Mouse (Mus musculus) midbrain, embryonic 16.5 days (tissue): ENCODE data around the gene Ctsh. TPM values are rescaled to one million over a fixed set of nuclear protein-coding genes. Genes with fewer than 3 reads are reported as not detected.
A peak's percentile ranks its signal among the peaks of the same experiment; 100 is the strongest.

Source experiments
- ATAC-seq: fragments of 200-750 bp; cut with Nextera tagmentation; 2 replicates; pipeline ENCODE4 v1.8.0; 2017; ENCODE audit warnings: moderate TSS enrichment
- H3K27ac ChIP-seq: fragments of 300-500 bp; sonication (generic); 2 replicates; pipeline ENCODE4 v1.5.1; 2014; ENCODE audit warnings: mild to moderate bottlenecking, low read length, mixed read lengths
- H3K27me3 ChIP-seq: fragments of 300-500 bp; sonication (generic); 2 replicates; pipeline ENCODE4 v1.6.1; 2014; ENCODE audit warnings: low read depth, low read length, mixed read lengths; ENCODE audit not compliant: control insufficient read depth, insufficient read depth
- H3K36me3 ChIP-seq: fragments of 300-500 bp; sonication (generic); 2 replicates; pipeline ENCODE4 v1.6.1; 2014; ENCODE audit warnings: mild to moderate bottlenecking, low read length, moderate library complexity, mixed read lengths; ENCODE audit not compliant: control insufficient read depth, insufficient read depth
- H3K4me1 ChIP-seq: fragments of 300-500 bp; sonication (generic); 2 replicates; pipeline ENCODE4 v1.6.1; 2014; ENCODE audit warnings: mild to moderate bottlenecking, low read length, mixed read lengths; ENCODE audit not compliant: control insufficient read depth, insufficient read depth
- H3K4me2 ChIP-seq: fragments of 300-500 bp; sonication (generic); 2 replicates; pipeline ENCODE4 v1.6.1; 2014; ENCODE audit warnings: mild to moderate bottlenecking, low read length, mixed read lengths
- H3K4me3 ChIP-seq: fragments of 300-500 bp; sonication (generic); 2 replicates; pipeline ENCODE4 v1.5.1; 2014; ENCODE audit warnings: low read depth, mild to moderate bottlenecking, low read length, moderate library complexity, mixed read lengths
- H3K9ac ChIP-seq: fragments of 300-500 bp; sonication (generic); 2 replicates; pipeline ENCODE4 v1.6.1; 2014; ENCODE audit warnings: low read depth, low read length, mixed read lengths
- H3K9me3 ChIP-seq: fragments of 300-500 bp; sonication (generic); replicated peaks from 2 replicates; pipeline ENCODE4 v1.6.1; 2014; ENCODE audit warnings: mild to moderate bottlenecking, low read length, mixed read lengths; ENCODE audit not compliant: control insufficient read depth, poor library complexity, severe bottlenecking
- WGBS: fragments of 180-500 bp; shearing (Covaris S2); extraction: QIAGEN DNeasy Blood & Tissue Kit; methylation state at CpG from one replicate; pipeline ENCODE4 v1.1.7; 2014; 5-methylcytosine and 5-hydroxymethylcytosine counted together
- polyA plus RNA-seq: library from polyadenylated mRNA; unstranded; fragments of >200 nt; fragmentation: Nextera tagmentation; extraction: Ambion mirVana; gene quantifications from 2 replicates; pipeline ENCODE4 v1.2.1, GENCODE M21; 2015

Ctsh gene
- polyA plus RNA-seq, 1 experiment from 2014 or later: 25.2 TPM

- Histone ChIP-seq H3K9me3 (no peaks in the 10 kb centered on the region), H3K36me3 (no peaks in the 10 kb centered on the region), H3K4me2 (peak overlapping the region; percentile 91), H3K27ac (peak overlapping the region; percentile 100), H3K4me1 (peaks cover 30% of the 10 kb centered on the region), H3K27me3 (no peaks in the 10 kb centered on the region), H3K9ac (peak overlapping the region; percentile 94), H3K4me3 (peak overlapping the region; percentile 91)
- ATAC-seq: no peak
- 1% methylated on average over 13 of the region's 13 CpGs for WGBS
Observed at GRCm38 (mm10) chr9:90113151-90113550, 59.2 kb downstream of the Ctsh start.

GRCm38 (mm10) chr9:90113651-90114566 is 60.0 kb downstream of the Ctsh start:
- Histone ChIP-seq H3K36me3 (no peaks in the 10 kb centered on the region), H3K27me3 (no peaks in the 10 kb centered on the region), H3K9ac (peak overlapping the region; percentile 94), H3K27ac (peak overlapping the region; percentile 100), H3K4me1 (peaks cover 30% of the 10 kb centered on the region), H3K4me2 (peak overlapping the region; percentile 91), H3K4me3 (peak overlapping the region; percentile 91), H3K9me3 (no peaks in the 10 kb centered on the region)
- WGBS: under 1% methylated on average over 82 of the region's 82 CpGs
- ATAC-seq: peak; percentile 74

- peak; percentile 99 for ATAC-seq
- Histone ChIP-seq H3K4me2 (peak within 1 kb of the TSS; percentile 91), H3K9ac (peak within 1 kb of the TSS; percentile 94), H3K4me3 (peak within 1 kb of the TSS; percentile 91), H3K27me3 (no peaks in the 10 kb centered on the region), H3K4me1 (peaks cover 24% of the 10 kb centered on the region), H3K36me3 (no peaks in the 10 kb centered on the region), H3K9me3 (no peaks in the 10 kb centered on the region), H3K27ac (peak within 1 kb of the TSS; percentile 100)
- 2% methylated on average over 39 of the region's 40 CpGs for WGBS
Observed at GRCm38 (mm10) chr9:90114567-90115307, 60.8 kb downstream of the Ctsh start, which contains the start of gene Morf4l1. Morf4l1 (minus strand) TSS chr9:90114774.

GRCm38 (mm10) chr9:90115308-90115700 is 61.4 kb downstream of the Ctsh start:
- Histone ChIP-seq H3K9ac (peak overlapping the region; percentile 83), H3K4me1 (peaks cover 20% of the 10 kb centered on the region), H3K4me3 (peak overlapping the region; percentile 91), H3K9me3 (no peaks in the 10 kb centered on the region), H3K4me2 (peak overlapping the region; percentile 84), H3K36me3 (no peaks in the 10 kb centered on the region), H3K27me3 (no peaks in the 10 kb centered on the region), H3K27ac (peak overlapping the region; percentile 87)
- ATAC-seq: no peak

- no peak for ATAC-seq
- no peaks in the 10 kb centered on the region for H3K9me3 ChIP-seq
- no peak overlapping the region for H3K4me3 ChIP-seq
- H3K27me3 ChIP-seq: no peaks in the 10 kb centered on the region
- no peaks in the 10 kb centered on the region for H3K36me3 ChIP-seq
- no peak overlapping the region for H3K4me2 ChIP-seq
- peaks cover 14% of the 10 kb centered on the region for H3K4me1 ChIP-seq
- H3K9ac ChIP-seq: no peak overlapping the region
- H3K27ac ChIP-seq: no peak overlapping the region
Observed at GRCm38 (mm10) chr9:90117234-90117633, 63.3 kb downstream of the Ctsh start.

GRCm38 (mm10) chr9:90122246-90122740 is 68.3 kb downstream of the Ctsh start:
- no peaks in the 10 kb centered on the region for H3K4me1 ChIP-seq
- H3K27me3 ChIP-seq: no peaks in the 10 kb centered on the region
- WGBS: 80% methylated on average over 4 of the region's 4 CpGs

GRCm38 (mm10) chr9:90124156-90124872 is 70.4 kb downstream of the Ctsh start:
- Histone ChIP-seq H3K27ac (no peak overlapping the region), H3K4me1 (no peaks in the 10 kb centered on the region), H3K27me3 (no peaks in the 10 kb centered on the region), H3K36me3 (no peaks in the 10 kb centered on the region), H3K9me3 (no peaks in the 10 kb centered on the region), H3K9ac (0 out of 2 replicates have a peak overlapping the region, but pooled peaks have one; percentile 1), H3K4me3 (no peak overlapping the region), H3K4me2 (no peak overlapping the region)
- peak; percentile 36; the same call in 1 of the 2 replicates for ATAC-seq
- WGBS: 42% methylated on average over 11 of the region's 11 CpGs

More at GRCm38 (mm10) chr9:90122246-90122740, 68.3 kb downstream of the Ctsh start:
- no peak for ATAC-seq
- Histone ChIP-seq H3K36me3 (no peaks in the 10 kb centered on the region), H3K9ac (no peak overlapping the region), H3K27ac (no peak overlapping the region), H3K4me2 (no peak overlapping the region), H3K4me3 (no peak overlapping the region), H3K9me3 (no peaks in the 10 kb centered on the region)

- H3K9ac ChIP-seq: 0 out of 2 replicates have a peak overlapping the region, but pooled peaks have one; percentile 1
- H3K27ac ChIP-seq: no peak overlapping the region
- no peaks in the 10 kb centered on the region for H3K36me3 ChIP-seq
- no peaks in the 10 kb centered on the region for H3K9me3 ChIP-seq
- no peaks in the 10 kb centered on the region for H3K27me3 ChIP-seq
- no peak for ATAC-seq
- H3K4me1 ChIP-seq: no peaks in the 10 kb centered on the region
- no peak overlapping the region for H3K4me3 ChIP-seq
- H3K4me2 ChIP-seq: no peak overlapping the region
- WGBS: 38% methylated on average over 8 of the region's 8 CpGs
Observed at GRCm38 (mm10) chr9:90124873-90125245, 70.9 kb downstream of the Ctsh start.
